Mouse (Mus musculus) brain, embryonic 18.5 days (tissue): ENCODE results near the gene Slc39a1.
"Not testable (repeated sequence)": the region's sequence is repeated elsewhere in the genome, so short reads cannot be mapped to it uniquely, and the experiment has no call there.

Experiments
- DNase-seq: peaks from one replicate; pipeline ENCODE4 v3.0.0-alpha.2; 2012; ENCODE audit warnings: low read depth, low spot score

Gene Slc39a1

GRCm38 (mm10) chr3:90241669-90242358, 6.2 kb upstream of the Slc39a1 start:
- no peak for DNase-seq

- no peak for DNase-seq
These were observed 4.8 kb upstream of the Slc39a1 start, which contains the start of gene Creb3l4 for GRCm38 (mm10) chr3:90242984-90243775. TSS of gene Creb3l4 (minus strand) at chr3:90243512.

GRCm38 (mm10) chr3:90245406-90245805, 2.6 kb upstream of the Slc39a1 start:
- DNase-seq = no peak

GRCm38 (mm10) chr3:90247630-90247959, 377 bp upstream of the Slc39a1 start:
- no peak for DNase-seq

GRCm38 (mm10) chr3:90248746-90249100, 751 bp downstream of the Slc39a1 start:
- no peak for DNase-seq

GRCm38 (mm10) chr3:90250791-90251190, 2.8 kb downstream of the Slc39a1 start:
- no peak for DNase-seq

GRCm38 (mm10) chr3:90251731-90252226, 3.8 kb downstream of the Slc39a1 start:
- DNase-seq = not testable (repeated sequence)

GRCm38 (mm10) chr3:90252659-90253058, 4.7 kb downstream of the Slc39a1 start:
- not testable (repeated sequence) for DNase-seq

GRCm38 (mm10) chr3:90253174-90253573, 5.2 kb downstream of the Slc39a1 start:
- DNase-seq = not testable (repeated sequence)

GRCm38 (mm10) chr3:90253653-90254418, 5.9 kb downstream of the Slc39a1 start, which contains the start of gene Crtc2:
TSS of gene Crtc2 (plus strand) at chr3:90254163.
- DNase-seq = peak; percentile 98

- no peak for DNase-seq
These were observed 6.6 kb downstream of the Slc39a1 start for GRCm38 (mm10) chr3:90254419-90255193.

GRCm38 (mm10) chr3:90255194-90255565, 7.2 kb downstream of the Slc39a1 start:
- no peak for DNase-seq

GRCm38 (mm10) chr3:90255784-90256353, 7.9 kb downstream of the Slc39a1 start:
- DNase-seq = no peak

GRCm38 (mm10) chr3:90256731-90257530, 9.0 kb downstream of the Slc39a1 start:
- no peak for DNase-seq

- no peak for DNase-seq
These were observed 10.5 kb downstream of the Slc39a1 start for GRCm38 (mm10) chr3:90258521-90258920.

GRCm38 (mm10) chr3:90263121-90263771, 15.3 kb downstream of the Slc39a1 start:
- no peak for DNase-seq

GRCm38 (mm10) chr3:90264687-90265033, 16.7 kb downstream of the Slc39a1 start:
- no peak for DNase-seq

- no peak for DNase-seq
These were observed 17.3 kb downstream of the Slc39a1 start, which contains the start of gene Dennd4b for GRCm38 (mm10) chr3:90265034-90265931. TSS of gene Dennd4b (plus strand) at chr3:90265185.
